Mouse (Mus musculus) midbrain, postnatal 0 days (tissue): Measurements from ENCODE around the gene Alpl. TPM values are rescaled to one million over a fixed set of nuclear protein-coding genes. Genes with fewer than 3 reads are reported as not detected.

Experiments
- ATAC-seq: fragments of 200-750 bp; cut with Nextera tagmentation; 2 replicates; pipeline ENCODE4 v1.8.0; 2017; ENCODE audit warnings: moderate number of reproducible peaks, mild to moderate bottlenecking, moderate TSS enrichment, moderate library complexity; ENCODE audit not compliant: low FRiP score
- DNase-seq: peaks from one replicate; pipeline ENCODE4 v3.0.0-alpha.2; 2015; ENCODE audit warnings: low spot score
- H3K27ac ChIP-seq: fragments of 300-500 bp; sonication (generic); 2 replicates; pipeline ENCODE4 v1.5.1; 2014; ENCODE audit warnings: low read depth, mild to moderate bottlenecking, low read length, mixed read lengths
- H3K27me3 ChIP-seq: fragments of 300-500 bp; sonication (generic); 2 replicates; pipeline ENCODE4 v1.6.1; 2014; ENCODE audit warnings: low read length, control low read depth, mixed read lengths; ENCODE audit not compliant: insufficient read depth
- H3K36me3 ChIP-seq: fragments of 300-500 bp; sonication (generic); 2 replicates; pipeline ENCODE4 v1.6.1; 2014; ENCODE audit warnings: low read length, control low read depth, mixed read lengths; ENCODE audit not compliant: insufficient read depth
- H3K4me1 ChIP-seq: fragments of 300-500 bp; sonication (generic); 2 replicates; pipeline ENCODE4 v1.6.1; 2014; ENCODE audit warnings: mild to moderate bottlenecking, control low read depth, antibody characterized with exemption, low read length, mixed read lengths; ENCODE audit not compliant: insufficient read depth
- H3K4me2 ChIP-seq: fragments of 300-500 bp; sonication (generic); 2 replicates; pipeline ENCODE4 v1.6.1; 2014; ENCODE audit warnings: low read depth, mild to moderate bottlenecking, low read length, mixed read lengths; ENCODE audit not compliant: poor library complexity, severe bottlenecking
- H3K4me3 ChIP-seq: fragments of 300-500 bp; sonication (generic); 2 replicates; pipeline ENCODE4 v1.5.1; 2014; ENCODE audit warnings: low read depth, mild to moderate bottlenecking, low read length, moderate library complexity
- H3K9ac ChIP-seq: fragments of 300-500 bp; sonication (generic); replicated peaks from 2 replicates; pipeline ENCODE4 v1.6.1; 2014; ENCODE audit warnings: mild to moderate bottlenecking, low read length, moderate library complexity, mixed read lengths; ENCODE audit not compliant: poor library complexity, severe bottlenecking
- H3K9me3 ChIP-seq: fragments of 300-500 bp; sonication (generic); 2 replicates; pipeline ENCODE4 v1.6.1; 2016; ENCODE audit warnings: low read length, control low read depth
- CTCF ChIP-seq: IDR thresholded peaks from 2 replicates; pipeline ENCODE4 v1.5.1; 2016; ENCODE audit warnings: antibody characterized with exemption, mild to moderate bottlenecking
- WGBS: fragments of 180-500 bp; shearing (Covaris S2); extraction: QIAGEN DNeasy Blood & Tissue Kit; methylation state at CpG from one replicate; pipeline ENCODE4 v1.1.7; 2014; 5-methylcytosine and 5-hydroxymethylcytosine counted together
- polyA plus RNA-seq: library from polyadenylated mRNA; unstranded; fragments of >200 nt; fragmentation: Nextera tagmentation; extraction: Ambion mirVana; gene quantifications from 2 replicates; pipeline ENCODE4 v1.2.1, GENCODE M21; 2015
- total RNA-seq: library from RNA; depleted of rRNA; stranded (reverse); fragments of >200 nt; gene quantifications from 2 replicates; pipeline ENCODE4 v1.2.3, GENCODE M21; 2014

Gene Alpl
- total and polyA plus RNA-seq, 2 experiments from 2014 or later = 14.3 to 16.1 TPM

DNA sequence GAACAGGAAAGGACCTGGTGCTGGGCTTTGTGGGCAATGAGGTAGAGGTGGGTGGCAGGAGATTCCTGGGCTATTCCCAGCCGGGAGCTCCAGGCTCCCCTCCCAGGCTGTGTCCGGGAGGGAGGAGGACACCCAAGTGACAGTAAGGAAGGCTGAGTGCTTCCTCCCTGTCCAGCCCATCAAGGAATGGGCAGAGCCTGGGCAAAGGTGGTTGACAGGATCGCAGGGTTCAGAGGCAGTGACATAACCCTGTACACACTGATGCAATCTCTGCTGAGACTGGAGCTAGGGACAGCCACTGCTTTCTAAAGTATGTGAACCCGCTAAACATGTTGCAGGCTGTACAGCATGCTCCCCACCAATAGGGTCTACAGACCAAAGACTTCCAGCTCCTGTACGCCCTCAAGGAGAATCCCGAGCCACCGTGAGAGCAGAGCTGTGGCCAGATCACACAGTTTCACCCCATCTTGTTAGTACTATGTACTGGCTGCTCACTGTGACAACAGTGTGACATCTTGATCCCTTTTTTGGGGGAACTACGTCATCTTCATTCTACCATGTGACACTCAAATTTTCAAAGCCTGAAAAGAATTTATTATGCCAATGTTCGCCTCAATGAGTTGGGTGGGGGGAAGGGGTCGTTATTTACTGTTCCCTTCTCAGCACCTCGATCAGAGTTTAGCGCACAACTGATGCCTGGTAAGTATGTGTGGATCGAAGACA is 1.8 kb downstream of the Alpl start:
- Histone ChIP-seq H3K27me3 (no peaks in the 10 kb centered on the region), H3K27ac (no peak overlapping the region), H3K4me1 (peaks cover 6% of the 10 kb centered on the region), H3K36me3 (no peaks in the 10 kb centered on the region), H3K4me2 (no peak overlapping the region), H3K9ac (no peak overlapping the region), H3K4me3 (no peak overlapping the region), H3K9me3 (no peaks in the 10 kb centered on the region)
- no peak for TF ChIP-seq CTCF
- ATAC-seq (no peak), DNase-seq (no peak)
- 83% methylated on average over 13 of the region's 13 CpGs for WGBS

DNA sequence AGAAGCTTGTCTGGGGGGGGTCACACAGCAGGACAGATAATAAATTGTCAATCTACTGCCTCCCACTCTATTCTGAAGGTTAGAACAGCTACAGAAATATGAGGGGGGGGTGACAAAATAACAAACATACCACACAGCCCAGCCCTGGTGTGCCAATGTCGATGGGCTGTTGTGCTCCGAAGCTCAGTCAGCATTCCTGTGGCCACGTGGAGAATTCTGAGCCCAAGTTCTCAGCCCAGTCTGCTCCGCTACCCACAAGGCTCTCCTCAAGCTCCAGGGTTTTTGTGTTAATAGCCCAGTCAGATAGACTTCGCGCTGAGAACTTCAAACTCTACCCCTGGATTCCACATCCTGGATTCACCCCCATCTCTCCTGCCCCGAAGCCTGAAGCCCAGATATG is 2.6 kb downstream of the Alpl start:
- Histone ChIP-seq H3K36me3 (no peaks in the 10 kb centered on the region), H3K9me3 (no peaks in the 10 kb centered on the region), H3K4me1 (peaks cover 6% of the 10 kb centered on the region), H3K27me3 (no peaks in the 10 kb centered on the region), H3K9ac (no peak overlapping the region), H3K4me2 (no peak overlapping the region), H3K27ac (no peak overlapping the region), H3K4me3 (no peak overlapping the region)
- WGBS = 84% methylated on average over 7 of the region's 7 CpGs
- ATAC-seq (no peak), DNase-seq (no peak)
- TF ChIP-seq CTCF = no peak

DNA sequence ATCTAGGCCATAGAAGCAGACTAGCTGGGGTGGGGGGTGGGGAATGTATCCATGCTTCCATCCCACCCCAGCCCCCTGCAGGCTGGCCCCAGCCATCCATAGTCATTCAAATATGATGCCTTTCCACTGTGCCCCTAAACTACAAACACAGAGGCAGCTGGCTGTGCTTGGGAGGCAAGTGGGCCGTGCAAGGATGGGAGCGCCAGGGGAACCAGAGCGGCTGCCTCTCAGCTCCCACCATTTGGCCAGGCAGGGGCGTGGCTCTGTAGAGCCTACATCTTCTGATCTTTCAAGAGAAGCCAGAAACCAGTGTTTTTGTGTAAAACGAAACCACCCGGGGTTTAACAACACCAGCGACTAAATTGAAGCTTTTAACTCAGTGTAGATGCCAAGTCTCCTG is 4.7 kb downstream of the Alpl start:
- DNase-seq = peak; percentile 32
- TF ChIP-seq CTCF = no peak
- WGBS = 14% methylated on average over 7 of the region's 7 CpGs

DNA sequence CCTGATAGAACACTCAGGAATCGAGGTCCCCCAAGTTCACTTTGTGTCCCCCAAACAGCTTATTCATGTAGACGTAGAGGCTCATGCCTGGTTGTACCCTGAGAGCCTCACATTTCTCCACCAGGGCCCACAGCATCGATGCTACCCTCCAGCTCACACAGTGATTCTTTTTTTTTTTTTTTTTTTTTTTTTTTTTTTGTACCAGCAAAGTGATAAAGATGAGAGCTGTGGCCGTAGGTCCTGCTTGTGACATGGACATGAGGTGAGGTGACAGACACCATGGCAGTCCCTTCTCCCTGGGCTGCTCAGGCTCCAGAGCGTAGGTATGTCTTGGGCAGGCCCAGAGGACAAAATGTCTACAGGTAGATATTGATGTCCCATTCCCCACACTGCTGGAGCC is 5.2 kb downstream of the Alpl start:
- Histone ChIP-seq H3K36me3 (no peaks in the 10 kb centered on the region), H3K4me1 (peaks cover 5% of the 10 kb centered on the region), H3K27ac (no peak overlapping the region), H3K27me3 (no peaks in the 10 kb centered on the region), H3K9me3 (no peaks in the 10 kb centered on the region), H3K9ac (no peak overlapping the region), H3K4me3 (no peak overlapping the region), H3K4me2 (no peak overlapping the region)
- DNase-seq (no peak), ATAC-seq (no peak)
- WGBS = 92% methylated on average over 5 of the region's 5 CpGs
- TF ChIP-seq CTCF = no peak

More for the DNA sequence above, 4.7 kb downstream of the Alpl start:
- Histone ChIP-seq H3K4me1 (peaks cover 6% of the 10 kb centered on the region), H3K9ac (no peak overlapping the region), H3K9me3 (no peaks in the 10 kb centered on the region), H3K36me3 (no peaks in the 10 kb centered on the region), H3K27me3 (no peaks in the 10 kb centered on the region), H3K4me3 (no peak overlapping the region), H3K27ac (no peak overlapping the region), H3K4me2 (no peak overlapping the region)
- no peak for ATAC-seq

DNA sequence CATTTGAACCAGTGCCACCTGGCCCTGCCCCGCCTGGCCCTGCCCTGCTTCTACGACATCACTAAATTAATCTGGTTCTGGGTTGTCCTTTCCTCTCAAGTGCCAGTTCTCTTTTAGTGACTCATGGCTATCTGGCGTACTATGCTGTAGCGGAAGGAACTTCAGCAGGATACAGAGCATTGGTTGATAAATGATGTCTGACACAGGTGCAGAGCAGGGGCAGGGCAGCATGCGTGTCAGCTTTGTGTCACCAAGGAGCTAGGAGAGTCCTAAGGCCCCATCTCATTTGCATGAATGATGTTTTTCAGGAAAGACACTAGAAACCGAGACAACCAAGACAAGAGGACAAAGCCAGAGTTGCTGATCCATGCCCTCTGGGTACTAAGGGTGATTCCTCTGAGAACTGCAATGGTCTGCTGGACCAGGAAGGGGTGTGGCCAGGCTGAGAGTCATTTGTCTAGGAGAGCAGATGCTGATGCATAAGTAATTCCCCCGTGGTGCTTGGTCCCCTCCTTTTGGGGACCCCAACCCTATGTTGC is 7.6 kb downstream of the Alpl start:
- no peaks in the 10 kb centered on the region for H3K9me3 ChIP-seq
- no peaks in the 10 kb centered on the region for H3K36me3 ChIP-seq
- ATAC-seq (no peak), DNase-seq (no peak)
- H3K27ac ChIP-seq = no peak overlapping the region
- no peak overlapping the region for H3K4me3 ChIP-seq
- no peaks in the 10 kb centered on the region for H3K27me3 ChIP-seq
- no peak for TF ChIP-seq CTCF
- H3K4me1 ChIP-seq = no peaks in the 10 kb centered on the region; the same call in 1 of the 2 replicates
- WGBS = 54% methylated on average over 7 of the region's 7 CpGs
- H3K9ac ChIP-seq = no peak overlapping the region
- no peak overlapping the region for H3K4me2 ChIP-seq

DNA sequence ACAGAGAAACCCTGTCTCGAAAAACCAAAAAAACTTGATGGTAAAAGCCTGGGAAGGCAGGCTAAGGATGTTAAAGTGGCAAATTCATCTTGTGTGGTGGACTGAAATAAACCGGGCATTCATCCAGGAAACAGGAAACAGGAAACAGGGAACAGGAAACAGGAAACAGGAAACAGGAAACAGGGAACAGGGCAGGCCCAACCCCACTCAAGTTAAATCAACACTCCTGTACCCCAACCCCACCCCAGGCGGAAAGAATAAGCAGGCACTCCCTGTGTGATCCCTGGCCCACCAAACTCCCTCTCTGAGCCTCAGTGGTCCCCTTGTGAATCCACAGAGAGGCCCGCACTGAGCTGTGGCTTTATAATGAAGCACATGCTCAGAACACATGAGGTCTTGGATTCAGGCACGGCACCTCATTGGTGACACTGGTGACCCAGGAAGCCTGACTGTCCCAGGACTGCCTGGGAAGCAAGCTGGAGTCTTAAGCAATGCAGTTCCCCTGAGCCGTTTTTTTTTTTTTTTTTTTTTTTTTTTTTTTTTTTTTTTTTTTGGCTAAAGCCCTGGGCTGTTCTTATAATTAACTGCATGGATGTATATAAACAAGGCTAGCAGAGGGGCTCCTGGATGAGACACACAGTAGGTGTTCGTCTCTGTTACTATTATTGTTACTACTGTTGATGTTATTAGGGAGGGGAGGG is 8.4 kb downstream of the Alpl start:
- Histone ChIP-seq H3K4me2 (no peak overlapping the region), H3K4me1 (no peaks in the 10 kb centered on the region; the same call in 1 of the 2 replicates), H3K27ac (no peak overlapping the region), H3K9ac (no peak overlapping the region), H3K27me3 (no peaks in the 10 kb centered on the region), H3K9me3 (no peaks in the 10 kb centered on the region), H3K36me3 (no peaks in the 10 kb centered on the region), H3K4me3 (no peak overlapping the region)
- TF ChIP-seq CTCF = no peak
- ATAC-seq (no peak), DNase-seq (no peak)
- WGBS = 86% methylated on average over 7 of the region's 7 CpGs
